Mouse (Mus musculus): ENCODE results near the gene Slc25a51.

- TF ChIP-seq JUND (conservative IDR thresholded peaks at IDR 0.05; ENCODE audit: low read depth, low read length): no peak
- TF ChIP-seq GABPA (IDR thresholded peaks at IDR 0.05; ENCODE audit: insufficient replicate concordance, low read depth, low read length): no peak
- no peak for TF ChIP-seq CTCF (conservative IDR thresholded peaks at IDR 0.05 in 1 of 2, IDR thresholded peaks at IDR 0.05 in 1 of 2; ENCODE audit: low read depth in 2 of 2, low read length in 2 of 2)
- no peak for TF ChIP-seq MAX (IDR thresholded peaks at IDR 0.05; ENCODE audit: low read length)
- TF ChIP-seq CHD1 (IDR thresholded peaks at IDR 0.05; ENCODE audit: low read depth, low read length): no peak
- TF ChIP-seq POLR2A (IDR thresholded peaks at IDR 0.05; ENCODE audit: low read depth, low read length): no peak
- no peak for TF ChIP-seq CHD2 (IDR thresholded peaks at IDR 0.05; ENCODE audit: low read length)
- no peak for TF ChIP-seq ZNF384 (IDR thresholded peaks at IDR 0.05; ENCODE audit: low read depth, low read length)
- no peak for TF ChIP-seq USF2 (conservative IDR thresholded peaks at IDR 0.05; ENCODE audit: low read depth, low read length)
- TF ChIP-seq ZC3H11A (IDR thresholded peaks at IDR 0.05; ENCODE audit: low read depth, low read length): no peak
Measured at GRCm38 (mm10) chr4:45403499-45403878, 5.1 kb downstream of the Slc25a51 start.

All from CH12.LX (cell line).